Mouse (Mus musculus): Measurements from ENCODE around the gene Gfod1. TPM values are rescaled to one million over a fixed set of nuclear protein-coding genes. Genes with fewer than 3 reads are reported as not detected.

The Gfod1 gene
- polyA plus RNA-seq, 1 experiment = 4.2 TPM

DNA sequence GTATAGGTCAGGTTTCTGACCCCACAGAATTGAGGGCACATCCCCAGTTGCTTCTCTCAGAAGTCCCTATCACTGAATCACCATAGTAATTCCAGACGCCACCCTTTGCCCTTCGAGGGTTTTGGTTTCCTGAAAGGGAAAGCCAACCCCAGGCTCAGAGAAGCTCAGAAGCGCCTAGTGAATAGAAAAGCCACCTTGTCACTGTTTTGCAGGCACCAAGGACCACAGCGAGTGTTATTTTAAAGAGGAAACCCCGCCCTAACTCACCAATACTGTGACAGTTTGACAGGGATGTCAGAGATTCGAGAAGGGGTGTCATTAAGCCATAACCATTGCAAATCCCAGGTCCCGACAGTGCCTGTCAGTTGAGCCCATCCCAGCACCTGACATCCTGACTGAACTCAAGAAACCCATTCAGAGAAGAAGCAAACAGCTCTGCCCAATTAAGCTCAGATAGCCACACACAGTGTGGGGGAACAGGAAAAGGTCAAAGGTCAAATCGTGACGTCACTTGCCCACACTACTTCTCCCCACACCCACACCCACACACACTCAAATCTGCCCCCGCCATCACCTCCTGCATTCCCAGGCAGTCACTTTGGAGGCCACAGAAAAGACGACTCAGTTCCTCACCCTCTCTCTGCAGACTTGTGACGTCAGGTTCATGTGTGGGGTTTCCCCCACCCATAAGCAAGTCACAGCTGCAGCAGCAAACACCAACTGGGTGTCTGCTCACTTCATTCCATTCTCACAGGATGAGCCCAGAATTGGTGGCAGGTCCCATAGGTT, 35.2 kb downstream of the Gfod1 start:
- H3K4me3 ChIP-seq (ENCODE audit: insufficient read depth, low read length) = no peak overlapping the region
- peaks cover 7% of the 10 kb centered on the region; the same call in 1 of the 2 replicates for H3K4me1 ChIP-seq (ENCODE audit: control insufficient read depth, insufficient read depth, low read length)
- H3K27ac ChIP-seq (ENCODE audit: insufficient read depth, low read length) = no peak overlapping the region
- no peak for TF ChIP-seq POLR2A (IDR thresholded peaks at IDR 0.05; ENCODE audit: low read depth, low read length)
- no peak for TF ChIP-seq CTCF (IDR thresholded peaks at IDR 0.05; ENCODE audit: borderline replicate concordance, insufficient read depth, low read length)

DNA sequence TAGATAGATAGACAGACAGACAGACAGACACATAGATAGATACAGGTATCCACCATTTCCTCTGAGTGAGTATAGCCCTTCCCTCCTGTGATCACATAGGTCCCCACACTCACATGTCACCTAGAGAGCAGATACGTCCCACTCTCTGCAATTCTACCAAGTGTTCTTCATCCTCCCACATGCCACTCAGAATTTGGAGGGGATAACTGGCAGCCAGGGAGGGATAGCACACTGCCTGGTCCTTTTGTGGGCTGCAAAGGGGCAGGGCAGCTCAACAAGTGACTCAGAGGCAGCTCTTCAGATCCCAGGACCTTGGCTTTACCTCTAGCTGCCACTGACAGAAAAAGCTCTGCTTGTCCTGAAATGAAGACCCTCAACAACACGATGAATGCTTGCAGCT, 36.1 kb downstream of the Gfod1 start:
- no peak overlapping the region for H3K27ac ChIP-seq (ENCODE audit: insufficient read depth, low read length)
- TF ChIP-seq CTCF (IDR thresholded peaks at IDR 0.05; ENCODE audit: borderline replicate concordance, insufficient read depth, low read length) = no peak
- TF ChIP-seq POLR2A (IDR thresholded peaks at IDR 0.05; ENCODE audit: low read depth, low read length) = no peak
- no peak overlapping the region for H3K4me3 ChIP-seq (ENCODE audit: insufficient read depth, low read length)
- H3K4me1 ChIP-seq (ENCODE audit: control insufficient read depth, insufficient read depth, low read length) = peaks cover 7% of the 10 kb centered on the region; the same call in 1 of the 2 replicates

DNA sequence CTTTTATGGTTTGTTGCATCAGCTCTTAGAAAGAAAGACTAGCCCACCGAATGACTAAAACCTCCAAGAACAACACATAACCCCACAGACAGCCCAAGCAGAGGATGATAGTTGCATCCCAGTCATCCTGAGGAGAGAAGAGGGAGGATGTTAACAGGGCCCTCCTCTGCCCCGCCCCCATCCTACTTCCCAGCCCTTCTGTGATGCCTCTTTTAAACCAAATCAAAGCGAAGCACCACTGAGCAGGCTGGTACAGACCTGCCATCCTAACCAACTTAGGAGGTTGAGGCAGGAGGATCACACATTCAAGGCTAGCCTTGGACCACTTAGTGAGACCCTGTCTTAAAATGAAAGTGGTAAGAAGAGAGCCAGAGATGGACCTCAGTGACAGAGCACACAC, 36.8 kb downstream of the Gfod1 start:
- H3K4me3 ChIP-seq (ENCODE audit: insufficient read depth, low read length) = no peak overlapping the region
- no peak overlapping the region for H3K27ac ChIP-seq (ENCODE audit: insufficient read depth, low read length)
- TF ChIP-seq POLR2A (IDR thresholded peaks at IDR 0.05; ENCODE audit: low read depth, low read length) (no peak), CTCF (IDR thresholded peaks at IDR 0.05; ENCODE audit: borderline replicate concordance, insufficient read depth, low read length) (no peak)
- peaks cover 8% of the 10 kb centered on the region for H3K4me1 ChIP-seq (ENCODE audit: control insufficient read depth, insufficient read depth, low read length)

DNA sequence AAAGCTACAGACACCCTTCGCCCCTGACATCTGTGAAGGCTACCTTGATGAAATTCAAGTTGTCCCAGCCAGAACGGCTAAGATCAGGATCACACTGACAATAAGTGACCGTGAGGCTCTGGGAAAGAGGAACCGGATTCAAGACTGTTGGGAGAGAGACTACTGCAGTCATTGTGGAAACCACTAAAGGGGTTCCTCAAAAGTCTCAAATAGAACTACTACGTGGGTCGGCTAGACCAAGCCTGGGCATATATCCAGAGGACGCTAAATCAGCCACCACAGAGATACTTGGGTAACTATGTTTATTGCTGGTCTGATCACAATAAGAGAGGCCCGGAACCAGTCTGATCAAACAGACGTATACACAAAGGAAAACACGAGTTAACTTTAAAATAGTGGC, 37.6 kb downstream of the Gfod1 start:
- no peak overlapping the region for H3K4me3 ChIP-seq (ENCODE audit: insufficient read depth, low read length)
- peaks cover 12% of the 10 kb centered on the region for H3K4me1 ChIP-seq (ENCODE audit: control insufficient read depth, insufficient read depth, low read length)
- no peak for TF ChIP-seq POLR2A (IDR thresholded peaks at IDR 0.05; ENCODE audit: low read depth, low read length)
- no peak for TF ChIP-seq CTCF (IDR thresholded peaks at IDR 0.05; ENCODE audit: borderline replicate concordance, insufficient read depth, low read length)
- no peak overlapping the region for H3K27ac ChIP-seq (ENCODE audit: insufficient read depth, low read length)

DNA sequence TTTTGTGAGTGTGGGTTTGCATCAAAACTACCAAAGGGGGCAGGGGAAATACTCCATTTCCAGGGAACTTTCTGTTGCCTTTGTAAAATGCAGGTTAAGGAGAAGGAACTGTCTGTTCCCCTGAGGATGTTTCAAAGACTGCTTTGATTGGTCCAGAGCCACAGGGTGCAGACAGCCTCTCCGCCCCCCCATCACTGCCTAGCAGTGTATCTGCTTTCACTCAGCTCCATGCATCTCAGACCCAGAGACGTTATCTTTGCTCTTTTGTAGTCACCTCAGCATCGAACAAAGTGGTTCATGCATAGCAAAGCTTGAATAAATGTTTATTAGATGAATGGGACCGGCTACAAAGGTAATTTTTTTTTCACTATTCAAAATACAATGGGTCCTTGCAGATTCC, 38.9 kb downstream of the Gfod1 start:
- TF ChIP-seq POLR2A (IDR thresholded peaks at IDR 0.05; ENCODE audit: low read depth, low read length) = no peak
- no peak for TF ChIP-seq CTCF (IDR thresholded peaks at IDR 0.05; ENCODE audit: borderline replicate concordance, insufficient read depth, low read length)
- no peak overlapping the region for H3K27ac ChIP-seq (ENCODE audit: insufficient read depth, low read length)
- peaks cover 12% of the 10 kb centered on the region for H3K4me1 ChIP-seq (ENCODE audit: control insufficient read depth, insufficient read depth, low read length)

DNA sequence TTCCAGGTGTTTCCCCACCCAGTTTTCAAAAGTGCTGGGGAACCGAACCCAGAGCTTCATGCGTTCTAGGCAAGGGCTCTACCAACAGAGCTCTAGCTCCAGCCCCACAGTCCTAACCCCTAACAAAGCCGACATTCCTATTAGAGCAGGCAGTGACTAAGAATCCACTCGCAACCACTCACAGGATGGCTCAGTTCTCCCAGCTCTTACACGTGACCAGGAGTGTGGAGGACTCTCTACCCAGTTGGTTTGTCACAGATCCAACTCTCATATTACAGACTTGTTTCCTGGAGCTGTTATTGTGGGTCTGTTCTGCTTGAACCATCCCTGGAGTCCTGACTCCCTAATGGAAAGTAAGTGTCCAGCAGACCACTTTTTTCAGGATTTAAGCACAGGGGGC, 40.3 kb downstream of the Gfod1 start:
- H3K4me1 ChIP-seq (ENCODE audit: control insufficient read depth, insufficient read depth, low read length) = peaks cover 8% of the 10 kb centered on the region
- no peak for TF ChIP-seq CTCF (IDR thresholded peaks at IDR 0.05; ENCODE audit: borderline replicate concordance, insufficient read depth, low read length)
- H3K27ac ChIP-seq (ENCODE audit: insufficient read depth, low read length) = peak overlapping the region; percentile 30; the same call in 1 of the 2 replicates
- no peak overlapping the region for H3K4me3 ChIP-seq (ENCODE audit: insufficient read depth, low read length)

More for the DNA sequence above, 38.9 kb downstream of the Gfod1 start:
- H3K4me3 ChIP-seq (ENCODE audit: insufficient read depth, low read length) = no peak overlapping the region

DNA sequence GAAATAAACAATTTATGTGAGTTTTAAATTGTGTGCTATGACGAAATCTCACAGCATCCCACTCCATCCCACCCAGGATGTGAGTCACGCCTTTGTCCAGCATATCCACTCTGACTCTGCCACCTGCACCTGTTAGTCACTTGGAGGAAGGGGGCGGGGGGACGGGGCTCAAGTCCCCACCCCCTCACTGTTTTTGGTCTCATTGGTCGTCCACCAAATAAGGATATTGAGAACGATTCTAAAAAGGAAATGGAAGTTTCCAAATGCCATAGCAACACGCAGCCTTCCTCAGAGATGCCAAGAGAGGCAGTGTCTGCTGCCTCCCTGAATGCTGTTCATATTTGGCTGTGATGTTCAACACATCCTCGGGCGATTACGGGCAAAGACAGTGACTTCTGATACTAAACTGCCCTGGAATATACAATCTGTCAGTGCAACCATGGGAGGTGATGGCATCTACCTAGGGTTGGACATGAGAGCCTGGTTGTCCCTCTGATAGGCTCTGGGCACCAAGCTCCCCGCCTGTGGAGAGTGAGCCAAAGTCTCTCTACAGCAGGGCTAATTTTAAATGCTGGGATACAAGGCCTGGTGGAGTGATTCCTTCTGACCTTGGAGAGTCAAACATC, 41.7 kb downstream of the Gfod1 start:
- Histone ChIP-seq H3K4me3 (ENCODE audit: insufficient read depth, low read length) (no peak overlapping the region), H3K4me1 (ENCODE audit: control insufficient read depth, insufficient read depth, low read length) (peaks cover 5% of the 10 kb centered on the region), H3K27ac (ENCODE audit: insufficient read depth, low read length) (peak overlapping the region; percentile 24; the same call in 1 of the 2 replicates)
- TF ChIP-seq CTCF (IDR thresholded peaks at IDR 0.05; ENCODE audit: borderline replicate concordance, insufficient read depth, low read length) (no peak), POLR2A (IDR thresholded peaks at IDR 0.05; ENCODE audit: low read depth, low read length) (no peak)

DNA sequence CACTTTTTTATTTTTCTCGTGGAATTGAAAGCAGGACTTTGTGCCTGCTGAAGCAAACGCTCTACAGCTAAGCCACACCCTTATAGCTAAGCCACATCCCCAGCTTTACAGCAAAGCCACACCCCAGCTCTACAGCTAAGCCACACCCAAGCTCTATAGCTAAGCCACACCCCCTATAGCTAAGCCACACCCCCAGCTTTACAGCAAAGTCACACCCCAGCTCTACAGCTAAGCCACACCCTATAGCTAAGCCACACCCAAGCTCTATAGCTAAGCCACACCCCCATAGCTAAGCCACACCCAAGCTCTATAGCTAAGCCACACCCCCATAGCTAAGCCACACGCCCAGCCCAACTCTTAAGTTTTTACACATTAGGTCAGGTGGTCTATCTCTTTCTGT, 42.7 kb downstream of the Gfod1 start:
- peaks cover 5% of the 10 kb centered on the region for H3K4me1 ChIP-seq (ENCODE audit: control insufficient read depth, insufficient read depth, low read length)
- peak overlapping the region; percentile 76 for H3K27ac ChIP-seq (ENCODE audit: insufficient read depth, low read length)
- TF ChIP-seq CTCF (IDR thresholded peaks at IDR 0.05; ENCODE audit: borderline replicate concordance, insufficient read depth, low read length) (no peak), POLR2A (IDR thresholded peaks at IDR 0.05; ENCODE audit: low read depth, low read length) (no peak)
- H3K4me3 ChIP-seq (ENCODE audit: insufficient read depth, low read length) = no peak overlapping the region

DNA sequence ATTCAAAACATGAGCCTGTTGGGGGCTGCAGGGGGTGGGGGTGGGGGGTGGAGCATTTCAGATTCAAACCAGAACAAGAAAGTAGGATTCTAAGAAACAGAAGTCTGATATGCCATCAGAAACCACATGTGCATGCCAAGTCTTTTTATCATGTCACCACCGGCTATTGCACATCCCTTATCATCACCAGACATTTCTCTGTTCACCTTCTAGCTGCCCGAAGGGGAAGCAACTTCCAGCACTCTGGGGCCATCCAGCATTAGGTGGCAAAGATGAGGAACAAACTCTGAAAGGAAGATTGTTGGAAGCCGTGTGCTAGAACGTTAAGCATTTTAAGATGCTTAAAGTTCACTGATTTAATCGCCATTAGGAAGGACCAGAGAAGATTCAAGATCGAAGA, 43.2 kb downstream of the Gfod1 start:
- TF ChIP-seq POLR2A (IDR thresholded peaks at IDR 0.05; ENCODE audit: low read depth, low read length) = no peak
- no peak for TF ChIP-seq CTCF (IDR thresholded peaks at IDR 0.05; ENCODE audit: borderline replicate concordance, insufficient read depth, low read length)
- H3K4me1 ChIP-seq (ENCODE audit: control insufficient read depth, insufficient read depth, low read length) = peaks cover 5% of the 10 kb centered on the region
- no peak overlapping the region for H3K4me3 ChIP-seq (ENCODE audit: insufficient read depth, low read length)
- no peak overlapping the region; the same call in 1 of the 2 replicates for H3K27ac ChIP-seq (ENCODE audit: insufficient read depth, low read length)

DNA sequence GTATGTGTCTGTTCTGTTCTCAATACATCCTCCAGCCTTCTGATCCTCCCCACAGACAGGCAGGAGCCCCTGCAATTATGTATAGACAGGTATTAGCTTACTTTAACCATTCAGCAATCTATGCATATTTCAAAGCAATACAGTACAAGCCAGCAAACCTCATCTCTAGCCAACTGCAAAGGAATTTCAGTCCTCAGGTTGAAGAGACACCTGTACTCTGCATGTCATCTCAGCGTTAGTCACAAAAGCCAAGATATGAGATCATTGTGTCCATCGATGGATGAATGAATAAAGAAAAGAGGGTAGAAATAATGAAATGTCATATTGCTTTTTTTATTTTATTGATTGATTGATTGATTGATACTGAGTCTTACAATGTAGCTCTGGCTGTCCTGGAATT, 47.5 kb downstream of the Gfod1 start:
- H3K4me1 ChIP-seq (ENCODE audit: control insufficient read depth, insufficient read depth, low read length) = no peaks in the 10 kb centered on the region
- no peak overlapping the region for H3K4me3 ChIP-seq (ENCODE audit: insufficient read depth, low read length)
- TF ChIP-seq POLR2A (IDR thresholded peaks at IDR 0.05; ENCODE audit: low read depth, low read length) (no peak), CTCF (IDR thresholded peaks at IDR 0.05; ENCODE audit: borderline replicate concordance, insufficient read depth, low read length) (no peak)
- no peak overlapping the region for H3K27ac ChIP-seq (ENCODE audit: insufficient read depth, low read length)

All from embryonic fibroblast, embryonic 13.5 days (primary cell).